Mouse (Mus musculus) spleen, postnatal 0 days (tissue): Measurements from ENCODE around the gene Fam19a5. TPM values are rescaled to one million over a fixed set of nuclear protein-coding genes. Genes with fewer than 3 reads are reported as not detected.

Source experiments
- polyA plus RNA-seq: library from polyadenylated mRNA; unstranded; fragments of >200 nt; fragmentation: Nextera tagmentation; extraction: Ambion mirVana; gene quantifications from 2 replicates; pipeline ENCODE4 v1.2.1, GENCODE M21; 2015

Fam19a5 gene
- 0.07 TPM in 1 of 2 replicates, not detected in the other for polyA plus RNA-seq

GRCm38 (mm10) chr15:87543599-87544338 is at the start of gene Fam19a5:
Gene Fam19a5 (plus strand): TSS chr15:87544299.

